Mouse (Mus musculus) brain, embryonic 14.5 days (tissue): ENCODE data around the gene Ppp2r1b. TPM values are rescaled to one million over a fixed set of nuclear protein-coding genes. Genes with fewer than 3 reads are reported as not detected.

Experiments used
- DNase-seq: peaks from one replicate; pipeline ENCODE4 v3.0.0-alpha.2; 2011; ENCODE audit warnings: low read depth
- CTCF ChIP-seq: fragments of 200-500 bp; IDR thresholded peaks from 2 replicates; pipeline ENCODE4 v1.5.1; 2012; ENCODE audit warnings: inconsistent platforms, mild to moderate bottlenecking, moderate library complexity, borderline replicate concordance; ENCODE audit not compliant: insufficient read depth, insufficient read length; ENCODE audit errors: extremely low read depth
- POLR2A ChIP-seq: fragments of 200-500 bp; IDR thresholded peaks from 2 replicates; pipeline ENCODE4 v1.6.1; 2012; ENCODE audit warnings: mild to moderate bottlenecking, inconsistent platforms, borderline replicate concordance; ENCODE audit not compliant: poor library complexity, insufficient read depth, insufficient read length, severe bottlenecking; ENCODE audit errors: extremely low read depth
- polyA plus RNA-seq: library from polyadenylated mRNA; depleted of rRNA; stranded (reverse); fragments of >200 nt; gene quantifications from 2 replicates; pipeline ENCODE4 v1.2.3, GENCODE M21; 2012

The Ppp2r1b gene
- polyA plus RNA-seq, 1 experiment: 32.2 TPM

- DNase-seq: peak; percentile 94
- TF ChIP-seq CTCF (no peak), POLR2A (peak; percentile 79)
Measured at GRCm38 (mm10) chr9:50856341-50857081, 11.4 kb downstream of the Ppp2r1b start.

- no peak for DNase-seq
- TF ChIP-seq POLR2A: no peak
- TF ChIP-seq CTCF: no peak
Measured at GRCm38 (mm10) chr9:50857082-50857641, 12.1 kb downstream of the Ppp2r1b start.

DNA sequence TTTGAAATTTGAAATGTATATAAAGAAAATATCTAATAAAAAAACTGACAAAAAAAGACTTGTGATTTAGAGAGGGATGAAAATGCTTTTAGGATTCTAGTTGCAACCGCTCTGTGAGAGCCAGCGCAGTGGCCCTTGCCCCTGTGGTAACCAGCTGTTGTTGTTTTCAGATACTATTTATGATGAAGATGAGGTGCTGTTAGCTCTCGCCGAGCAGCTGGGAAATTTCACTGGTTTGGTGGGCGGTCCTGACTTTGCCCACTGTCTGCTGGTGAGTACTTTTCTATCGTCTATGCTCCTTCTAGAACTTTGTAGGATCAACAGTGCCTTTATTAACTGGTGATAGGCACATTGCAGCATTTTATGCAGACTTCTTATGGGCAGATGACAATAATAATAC lies 13.6 kb downstream of the Ppp2r1b start:
- TF ChIP-seq CTCF (no peak), POLR2A (no peak)
- no peak for DNase-seq

- TF ChIP-seq POLR2A (no peak), CTCF (no peak)
- peak; percentile 87 for DNase-seq
Measured at GRCm38 (mm10) chr9:50861119-50861839, 16.2 kb downstream of the Ppp2r1b start.

DNA sequence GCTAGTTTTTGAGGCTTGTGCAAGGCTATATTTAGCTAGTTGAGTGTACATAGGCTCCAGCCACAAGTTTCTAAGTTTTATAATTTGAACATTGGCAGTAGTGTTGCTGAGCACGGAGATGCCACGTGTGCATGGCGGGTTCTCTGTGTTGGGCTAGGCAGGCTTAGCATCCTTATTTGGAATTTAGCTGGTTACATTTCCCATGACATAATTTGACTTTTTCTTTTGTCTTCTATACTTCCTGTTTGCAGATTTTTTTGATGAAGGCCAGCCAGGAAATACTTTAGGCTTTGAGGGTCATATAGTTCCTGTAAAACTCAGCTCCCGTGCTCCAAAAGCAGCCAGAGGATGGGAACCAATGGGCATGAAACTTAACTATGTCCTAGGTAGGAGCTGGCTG lies 18.7 kb downstream of the Ppp2r1b start:
- TF ChIP-seq POLR2A: no peak
- no peak for TF ChIP-seq CTCF
- no peak for DNase-seq

- no peak for DNase-seq
- no peak for TF ChIP-seq POLR2A
- TF ChIP-seq CTCF: no peak
Measured at GRCm38 (mm10) chr9:50864877-50865276, 19.8 kb downstream of the Ppp2r1b start.

DNA sequence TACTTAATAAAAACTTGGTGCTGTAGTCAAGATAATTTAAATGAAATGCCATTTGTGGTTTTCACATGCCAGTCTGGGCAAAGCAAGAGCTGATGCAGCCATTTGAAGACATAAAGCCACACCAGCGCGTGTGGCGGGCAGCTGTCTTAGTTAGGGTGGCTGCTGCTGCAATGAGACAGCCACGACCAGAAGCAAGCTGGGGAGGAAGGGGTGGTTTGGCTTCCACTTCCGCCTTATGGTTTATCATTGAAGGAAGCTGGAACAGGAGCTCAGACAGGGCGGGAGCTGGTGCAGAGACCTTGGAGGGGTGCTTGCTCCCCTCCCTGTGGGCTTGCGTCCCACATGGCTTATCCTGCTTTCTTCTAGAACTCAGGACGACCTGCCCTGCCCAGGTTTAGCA lies 20.7 kb downstream of the Ppp2r1b start:
- DNase-seq: peak; percentile 43
- TF ChIP-seq POLR2A (no peak), CTCF (no peak)

DNA sequence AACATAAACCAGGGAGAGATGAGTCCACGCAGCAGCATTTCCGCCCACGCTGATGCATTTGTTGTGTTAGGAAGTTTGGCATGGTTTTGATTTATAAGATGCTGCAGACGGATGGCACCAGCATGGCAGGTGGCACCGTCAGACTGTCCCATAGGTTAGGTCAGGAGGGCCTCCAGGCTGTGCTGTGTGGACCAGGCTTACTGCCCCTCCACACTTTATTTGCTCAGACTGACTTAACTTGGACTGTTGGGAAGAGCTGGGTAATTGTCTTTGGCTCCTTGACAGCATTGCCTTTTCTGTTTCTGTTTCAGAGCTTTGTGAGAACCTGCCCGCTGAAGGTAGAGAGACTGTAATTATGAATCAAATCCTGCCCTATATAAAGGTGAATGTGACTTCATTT lies 21.9 kb downstream of the Ppp2r1b start:
- DNase-seq: no peak
- TF ChIP-seq POLR2A: no peak
- TF ChIP-seq CTCF: no peak

DNA sequence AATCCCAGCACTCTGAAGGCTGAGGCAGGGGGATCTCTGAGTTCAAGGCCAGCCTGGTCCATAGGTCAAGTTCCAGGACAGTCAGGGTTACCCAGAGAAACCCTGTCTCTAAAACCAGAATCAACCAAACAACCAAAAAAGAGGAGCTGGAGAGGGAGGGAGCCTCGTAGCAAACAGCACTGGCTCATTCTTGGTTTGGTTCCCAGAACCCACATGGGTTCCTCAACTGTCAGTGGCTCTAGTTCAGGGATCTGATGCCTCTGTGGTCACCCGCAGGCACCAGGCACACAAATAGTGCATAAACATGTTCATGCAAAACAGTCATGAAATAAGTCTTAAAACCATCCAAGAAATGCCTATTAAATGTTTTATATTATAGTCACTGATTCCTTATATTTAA lies 23.1 kb downstream of the Ppp2r1b start:
- DNase-seq: no peak
- TF ChIP-seq CTCF (no peak), POLR2A (no peak)

- no peak for DNase-seq
- TF ChIP-seq POLR2A (no peak), CTCF (no peak)
Measured at GRCm38 (mm10) chr9:50873210-50873609, 28.1 kb downstream of the Ppp2r1b start.

GRCm38 (mm10) chr9:50874031-50874430 lies 28.9 kb downstream of the Ppp2r1b start:
- no peak for DNase-seq
- no peak for TF ChIP-seq CTCF
- TF ChIP-seq POLR2A: no peak
